In the genomic region with DNA sequence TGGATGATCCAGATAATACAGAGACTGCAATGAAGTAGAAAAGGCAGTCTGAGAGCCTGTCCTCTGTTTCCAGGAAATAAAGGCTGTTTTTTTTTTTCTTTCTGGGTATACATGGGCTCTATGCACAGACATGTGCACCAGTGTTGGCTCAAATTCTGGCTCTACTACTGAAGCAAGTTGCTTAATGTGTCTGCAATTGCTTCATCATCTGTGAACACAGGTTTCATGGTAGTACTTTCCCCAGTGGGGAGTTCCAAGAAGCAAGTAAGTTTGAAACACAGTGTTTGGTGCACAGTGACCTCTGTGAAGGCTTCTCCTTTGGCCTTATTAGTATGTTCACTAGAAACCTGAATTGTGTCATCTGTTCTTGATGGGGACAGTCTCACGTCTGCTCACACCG, we compare ENCODE assay signal across 30 mouse cellular contexts.
A peak's percentile ranks its signal among the peaks of the same experiment; 100 is the strongest.
DNase-seq lines count a peak whose midpoint lies in the region; ATAC-seq and TF ChIP-seq lines count a peak whose summit lies in the region.
"Had no signal": no experiment of that assay in that cellular context is flagged by ENCODE, and none has a peak within 500 bp of the region (broad histone marks: within the 10 kb centered on the region; RNA-seq: fewer than 3 reads in every experiment).

No protein-coding gene starts in this region.

- no peak for TF ChIP-seq CTCF in kidney, adult 2 months (conservative IDR thresholded peaks at IDR 0.05; ENCODE audit: insufficient read depth, insufficient read length, low read depth, low read length)

- no peaks in the 10 kb centered on the region for H3K4me1 ChIP-seq in kidney, adult 2 months (ENCODE audit: control insufficient read depth, insufficient read depth, low read length)
- H3K4me1 ChIP-seq in kidney, embryonic 15.5 days, result peaks cover 8% of the 10 kb centered on the region; the same call in 1 of the 2 replicates
- H3K4me1 ChIP-seq: embryonic facial prominence, embryonic 12.5 days; embryonic facial prominence, embryonic 15.5 days; forebrain, embryonic 12.5 days; forebrain, embryonic 15.5 days; heart, embryonic 13.5 days had no signal

- H3K9ac ChIP-seq in kidney, embryonic 15.5 days, result no peak overlapping the region
- H3K9ac ChIP-seq: embryonic facial prominence, embryonic 12.5 days; embryonic facial prominence, embryonic 15.5 days; forebrain, embryonic 12.5 days; forebrain, embryonic 15.5 days; heart, embryonic 13.5 days; hindbrain, embryonic 14.5 days had no signal

- H3K36me3 ChIP-seq in kidney, adult 2 months (ENCODE audit: control insufficient read depth, insufficient read depth, low read length), result no peaks in the 10 kb centered on the region
- no peaks in the 10 kb centered on the region for H3K36me3 ChIP-seq in kidney, embryonic 15.5 days
- H3K36me3 ChIP-seq: embryonic facial prominence, embryonic 12.5 days; embryonic facial prominence, embryonic 15.5 days; forebrain, embryonic 12.5 days; forebrain, embryonic 15.5 days; G1E; heart, embryonic 10.5 days; heart, embryonic 13.5 days had no signal

- no peak overlapping the region for H3K27ac ChIP-seq in kidney, adult 2 months (ENCODE audit: insufficient read depth, low read depth, low read length)
- no peak overlapping the region for H3K27ac ChIP-seq in kidney, embryonic 15.5 days
- H3K27ac ChIP-seq: embryonic facial prominence, embryonic 12.5 days; embryonic facial prominence, embryonic 15.5 days; forebrain, embryonic 12.5 days; forebrain, embryonic 15.5 days; heart, embryonic 10.5 days; heart, embryonic 13.5 days; hindbrain, embryonic 14.5 days; hindbrain, postnatal 0 days had no signal

- peak; percentile 8 for DNase-seq in adrenal gland, adult 8-10 months
- no peak for DNase-seq in adrenal gland, postnatal 25 days
- DNase-seq in kidney, adult 2 months, result peak; percentile 4
- DNase-seq in fat pad, adult 2 months (ENCODE audit: extremely low read depth, low read depth, low spot score), result peak; percentile 82
- DNase-seq in layer of hippocampus, postnatal 25 days (ENCODE audit: extremely low spot score in 1 of 2, low spot score in 1 of 2), result no peak
- DNase-seq: adrenal gland, postnatal 36 days; B cell, adult 2 months; cerebellum, adult 11 months; cerebellum, adult 2 months; cerebellum, adult 9-11 months; cerebellum, postnatal 25 days; gastrocnemius, postnatal 36 days; heart, adult 18-20 months; heart, postnatal 14 days; heart, postnatal 4 days; kidney, adult 18-20 months had no signal

- no peak overlapping the region for H3K4me2 ChIP-seq in kidney, embryonic 15.5 days
- H3K4me2 ChIP-seq: embryonic facial prominence, embryonic 12.5 days; embryonic facial prominence, embryonic 15.5 days; forebrain, embryonic 12.5 days; forebrain, embryonic 15.5 days; heart, embryonic 13.5 days; hindbrain, embryonic 14.5 days had no signal

- no peak for ATAC-seq in kidney, embryonic 15.5 days (replicated peaks; ENCODE audit: low FRiP score)
- ATAC-seq: forebrain, embryonic 15.5 days; hindbrain, postnatal 0 days; inflammation-experienced regulatory T-cells, adult 6 months; intestine, embryonic 16.5 days; Patski had no signal

- H3K4me3 ChIP-seq in kidney, adult 2 months (ENCODE audit: insufficient read depth, low read depth, low read length), result no peak overlapping the region
- H3K4me3 ChIP-seq in kidney, embryonic 15.5 days (replicated peaks), result no peak overlapping the region
- H3K4me3 ChIP-seq: embryonic facial prominence, embryonic 12.5 days; embryonic facial prominence, embryonic 15.5 days; forebrain, embryonic 12.5 days; forebrain, embryonic 15.5 days; heart, embryonic 10.5 days; heart, embryonic 13.5 days had no signal

- WGBS in kidney, adult 2 months, result 96% methylated on average over 2 of the region's 2 CpGs
- 91% methylated on average over 2 of the region's 2 CpGs for WGBS in kidney, embryonic 15.5 days

- no peak for TF ChIP-seq POLR2A in kidney, adult 2 months (IDR thresholded peaks at IDR 0.05; ENCODE audit: low read depth, low read length)

- no peaks in the 10 kb centered on the region for H3K27me3 ChIP-seq in kidney, adult 2 months (replicated peaks; ENCODE audit: control insufficient read depth, insufficient read depth, low read length)
- no peaks in the 10 kb centered on the region for H3K27me3 ChIP-seq in kidney, embryonic 15.5 days
- H3K27me3 ChIP-seq: CH12.LX; embryonic facial prominence, embryonic 12.5 days; embryonic facial prominence, embryonic 15.5 days; forebrain, embryonic 12.5 days; forebrain, embryonic 15.5 days; heart, embryonic 13.5 days; Patski had no signal

- H3K9me3 ChIP-seq in kidney, embryonic 15.5 days (replicated peaks), result no peaks in the 10 kb centered on the region
- H3K9me3 ChIP-seq: embryonic facial prominence, embryonic 12.5 days; embryonic facial prominence, embryonic 15.5 days; forebrain, embryonic 12.5 days; forebrain, embryonic 15.5 days; heart, embryonic 10.5 days; heart, embryonic 13.5 days had no signal

Comparison
In these comparisons a context has a peak if more than half of its experiments do, and no peak if none do; other contexts are left out.
1. DNase-seq: peak in adrenal gland, adult 8-10 months (single experiment), kidney, adult 2 months (single experiment) and fat pad, adult 2 months (single experiment); none in adrenal gland, postnatal 25 days (single experiment) and layer of hippocampus, postnatal 25 days (0 of 2).